Mouse (Mus musculus): Measurements from ENCODE around the gene Tarsl2.

DNA sequence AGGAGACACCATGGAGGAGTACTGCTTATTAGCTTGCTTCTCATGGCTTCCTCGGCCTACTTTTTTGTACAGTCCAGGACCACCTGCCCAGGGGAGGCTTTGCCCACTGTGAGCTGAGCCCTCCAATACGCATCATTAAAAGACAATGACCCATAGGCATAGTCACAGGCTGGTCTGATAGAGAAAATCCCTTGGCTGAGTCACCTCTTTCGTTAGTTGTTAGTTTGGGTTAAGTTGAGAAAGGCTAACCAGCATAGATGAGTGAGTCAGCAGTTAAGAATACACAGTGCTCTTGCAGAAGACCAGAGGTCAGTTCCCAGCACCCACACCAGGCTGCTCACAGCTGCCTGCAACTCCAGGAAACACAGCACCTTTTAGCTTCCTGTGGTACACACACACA, 21.4 kb upstream of the Tarsl2 start:
- TF ChIP-seq CTCF (IDR thresholded peaks at IDR 0.05; ENCODE audit: borderline replicate concordance, control insufficient read depth, extremely low read depth, insufficient read depth, low read length, poor library complexity) (no peak), POLR2A (IDR thresholded peaks at IDR 0.05; ENCODE audit: control insufficient read depth, extremely low read depth, insufficient read depth, low read length, poor library complexity) (no peak)

Data from thymus, adult 2 months (tissue).